Mouse (Mus musculus): ENCODE results near the gene Dynlrb1.

The Dynlrb1 gene

DNA sequence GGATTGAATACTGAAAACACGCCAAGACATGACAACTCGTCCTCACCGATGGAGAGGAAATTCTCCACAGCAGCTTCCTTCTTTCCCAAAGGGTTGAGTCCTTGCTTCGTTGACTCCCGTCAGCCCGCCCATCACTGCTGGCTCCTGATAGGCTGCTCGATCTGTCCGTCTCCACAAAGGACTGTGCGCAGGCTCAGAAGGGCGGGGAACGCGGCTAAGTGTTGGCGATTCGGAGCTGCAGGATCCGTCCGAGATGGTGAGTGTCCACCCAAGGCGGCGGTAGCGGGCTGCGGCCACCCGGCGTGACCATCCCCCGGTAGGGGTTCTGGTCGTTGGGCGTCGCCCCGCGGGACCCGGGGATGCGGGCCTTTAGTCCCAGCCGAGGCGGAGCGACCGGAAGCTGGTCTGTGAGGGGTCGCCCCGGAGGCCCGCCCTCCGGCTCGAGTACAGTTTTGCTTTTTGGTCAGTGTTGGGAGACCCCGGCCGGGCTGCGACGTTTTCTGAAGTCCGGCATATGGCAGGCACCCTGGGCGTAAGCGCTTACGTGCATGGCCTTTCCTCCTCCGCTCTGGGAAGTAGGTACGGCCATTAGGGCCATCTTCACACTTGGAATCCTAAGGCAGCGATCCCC is at the start of gene Dynlrb1:
Gene Dynlrb1, plus strand, starts transcription at position 172 of the 631 bp plus-strand sequence.
- peak; percentile 99 for DNase-seq (ENCODE audit: low spot score)

- no peak for DNase-seq (ENCODE audit: low spot score)
Observed at GRCm38 (mm10) chr2:155207419-155207818, 28.9 kb upstream of the Dynlrb1 start.

DNA sequence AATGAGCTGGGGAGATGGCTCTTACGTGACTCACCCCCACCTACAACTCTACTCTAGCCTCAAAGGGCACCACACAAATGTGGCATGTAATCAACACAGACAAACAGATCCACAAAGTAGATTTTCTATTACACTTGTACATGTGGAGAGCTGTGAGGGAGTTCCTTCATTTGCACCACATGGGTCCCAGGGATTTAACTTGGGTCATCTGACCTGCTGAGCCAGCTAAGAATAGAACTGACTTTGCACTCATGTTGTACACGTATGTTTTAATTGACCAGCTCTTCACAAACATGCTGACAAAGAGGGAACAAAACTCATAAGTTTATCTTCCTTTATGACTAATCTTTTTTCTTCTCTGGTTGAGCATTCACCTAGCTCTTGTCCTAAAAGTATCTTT is 13.2 kb upstream of the Dynlrb1 start:
- DNase-seq (ENCODE audit: low spot score) = no peak

DNA sequence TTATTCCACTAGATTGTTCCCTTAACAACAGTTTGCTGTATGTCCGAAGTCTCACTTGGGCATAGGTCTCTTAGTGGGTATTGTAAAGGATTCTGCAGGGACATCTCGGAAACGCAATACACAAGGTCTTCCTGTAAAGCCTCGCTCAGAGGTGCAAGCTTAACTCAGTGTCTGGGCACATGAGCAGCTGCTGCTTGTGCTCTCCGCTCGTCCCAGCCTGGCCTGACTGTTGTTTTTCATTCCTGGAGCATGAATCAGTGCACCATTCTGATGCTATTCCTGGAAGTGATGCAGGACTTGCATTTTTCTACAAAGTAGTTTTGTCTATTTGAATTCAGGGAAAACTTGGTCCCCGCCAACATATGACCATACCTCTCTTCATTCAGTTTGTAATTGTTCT is 11.6 kb upstream of the Dynlrb1 start:
- no peak for DNase-seq (ENCODE audit: low spot score)

GRCm38 (mm10) chr2:155235746-155236361 is 479 bp upstream of the Dynlrb1 start:
- DNase-seq (ENCODE audit: low spot score) = no peak

GRCm38 (mm10) chr2:155237276-155237675 is 943 bp downstream of the Dynlrb1 start:
- DNase-seq (ENCODE audit: low spot score) = no peak

DNA sequence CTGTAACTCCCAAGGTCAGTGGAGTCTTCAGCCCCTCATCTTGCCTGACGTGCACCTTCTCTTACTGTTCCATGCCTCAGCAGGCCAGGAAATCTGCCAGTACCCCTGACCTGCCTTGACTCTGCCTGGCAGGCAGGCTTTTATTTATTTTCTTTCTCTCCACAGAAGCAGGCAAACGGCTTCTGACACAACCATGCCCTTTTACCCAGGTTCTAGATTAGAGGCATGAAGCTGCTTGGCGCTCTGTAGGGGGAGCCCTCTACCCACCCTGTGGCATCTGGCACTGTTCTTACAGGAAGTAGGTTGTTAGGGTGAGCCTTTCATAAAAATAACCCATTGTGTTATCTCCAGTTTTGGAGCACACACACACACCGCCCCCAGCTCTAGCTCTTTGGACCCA is 4.6 kb downstream of the Dynlrb1 start:
- no peak for DNase-seq (ENCODE audit: low spot score)

DNA sequence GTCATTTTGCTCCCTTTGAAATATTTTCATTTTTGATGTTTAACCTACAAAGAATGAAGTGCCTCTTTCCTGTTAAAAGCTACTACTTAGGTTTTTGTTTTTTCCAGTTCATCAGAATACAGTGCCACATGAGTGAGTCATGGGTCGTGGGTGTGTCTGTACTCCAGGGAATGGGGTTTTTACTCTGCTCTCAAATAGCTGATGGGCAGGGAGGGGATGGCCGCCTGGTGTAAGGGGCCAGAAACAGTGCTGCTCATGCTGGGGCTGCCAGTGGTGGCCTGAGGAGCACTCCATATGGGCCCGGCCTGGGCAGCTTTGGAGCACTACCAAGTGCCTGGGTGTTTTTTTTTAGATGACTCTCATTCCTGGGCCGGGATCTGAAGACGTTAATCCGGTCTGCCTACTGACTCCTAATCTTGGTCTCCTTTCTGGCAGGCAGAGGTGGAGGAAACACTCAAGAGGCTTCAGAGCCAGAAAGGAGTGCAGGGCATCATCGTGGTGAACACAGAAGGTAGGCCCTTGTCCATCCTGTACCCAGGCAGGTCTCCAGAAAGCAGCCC is 6.0 kb downstream of the Dynlrb1 start:
- DNase-seq (ENCODE audit: low spot score) = no peak

DNA sequence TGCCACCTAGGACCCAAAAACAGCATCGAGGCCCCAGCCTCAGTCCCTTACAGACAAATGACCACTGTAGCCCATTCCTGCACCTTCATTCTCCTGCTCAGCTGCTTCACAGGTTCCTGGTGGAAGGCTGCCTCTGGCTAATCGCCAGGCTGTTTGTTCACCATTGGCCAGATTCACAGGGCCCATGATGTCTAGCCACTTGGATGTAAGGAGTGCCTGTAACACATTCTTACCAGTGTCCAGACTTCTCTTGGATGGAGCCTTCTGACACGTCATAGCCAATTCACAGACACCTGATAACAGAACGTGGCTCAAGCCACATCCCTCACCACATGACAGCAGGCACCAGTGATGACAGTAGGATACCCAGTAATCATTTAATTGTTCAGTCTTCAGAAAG is 9.9 kb downstream of the Dynlrb1 start:
- DNase-seq (ENCODE audit: low spot score) = no peak

- no peak for DNase-seq (ENCODE audit: low spot score)
Observed at GRCm38 (mm10) chr2:155248206-155248605, 11.9 kb downstream of the Dynlrb1 start.

DNA sequence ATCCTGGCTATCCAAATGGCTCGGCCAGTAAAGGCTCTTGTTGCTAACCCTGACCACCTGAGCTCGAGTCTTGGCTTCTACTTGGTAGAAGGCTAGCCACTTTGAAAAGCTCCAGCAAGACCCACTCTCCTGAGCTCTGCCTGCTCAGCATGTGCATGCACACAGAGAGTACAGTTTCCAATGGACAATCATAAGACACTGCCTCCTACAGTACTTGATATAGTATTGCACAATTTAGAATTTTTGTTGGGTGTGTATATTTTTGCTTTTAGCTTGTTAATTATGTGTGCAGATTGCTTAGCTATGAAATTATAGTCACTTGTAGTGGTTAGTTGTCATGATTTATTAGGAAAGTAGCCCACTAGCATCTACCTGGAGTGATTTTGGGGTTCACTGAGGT is 12.4 kb downstream of the Dynlrb1 start:
- DNase-seq (ENCODE audit: low spot score) = no peak

GRCm38 (mm10) chr2:155249588-155249987 is 13.3 kb downstream of the Dynlrb1 start:
- DNase-seq (ENCODE audit: low spot score) = no peak

DNA sequence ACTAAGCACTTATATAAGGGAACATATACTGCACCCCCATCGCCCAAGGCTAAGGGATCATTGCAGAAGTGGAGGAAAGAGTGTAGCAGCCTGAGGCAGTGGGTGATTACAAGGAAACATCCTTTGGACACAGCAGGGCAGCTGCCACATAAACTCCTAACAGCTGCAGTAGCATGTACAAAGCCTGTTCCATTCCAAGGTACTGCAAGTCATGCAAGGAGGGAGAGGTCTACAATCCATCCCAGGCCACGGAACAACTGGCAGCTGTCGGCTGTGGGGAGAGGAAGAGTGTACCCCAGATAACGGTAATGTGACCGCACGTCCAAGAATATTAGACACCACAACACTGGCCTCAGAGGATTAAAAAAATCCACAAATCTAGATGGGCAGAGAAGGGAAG is 29.2 kb downstream of the Dynlrb1 start:
- DNase-seq (ENCODE audit: low spot score) = no peak

- DNase-seq (ENCODE audit: low spot score) = peak; percentile 47
Observed at GRCm38 (mm10) chr2:155266896-155267295, 30.6 kb downstream of the Dynlrb1 start.

GRCm38 (mm10) chr2:155271957-155272356 is 35.6 kb downstream of the Dynlrb1 start:
- no peak for DNase-seq (ENCODE audit: low spot score)

GRCm38 (mm10) chr2:155272396-155273170 is 36.2 kb downstream of the Dynlrb1 start:
- no peak for DNase-seq (ENCODE audit: low spot score)

GRCm38 (mm10) chr2:155273603-155274002 is 37.3 kb downstream of the Dynlrb1 start:
- DNase-seq (ENCODE audit: low spot score) = no peak

- peak; percentile 94 for DNase-seq (ENCODE audit: low spot score)
Observed at GRCm38 (mm10) chr2:155276195-155276594, 39.9 kb downstream of the Dynlrb1 start, which contains the start of gene Map1lc3a. Gene Map1lc3a (plus strand): TSS chr2:155276297.

DNA sequence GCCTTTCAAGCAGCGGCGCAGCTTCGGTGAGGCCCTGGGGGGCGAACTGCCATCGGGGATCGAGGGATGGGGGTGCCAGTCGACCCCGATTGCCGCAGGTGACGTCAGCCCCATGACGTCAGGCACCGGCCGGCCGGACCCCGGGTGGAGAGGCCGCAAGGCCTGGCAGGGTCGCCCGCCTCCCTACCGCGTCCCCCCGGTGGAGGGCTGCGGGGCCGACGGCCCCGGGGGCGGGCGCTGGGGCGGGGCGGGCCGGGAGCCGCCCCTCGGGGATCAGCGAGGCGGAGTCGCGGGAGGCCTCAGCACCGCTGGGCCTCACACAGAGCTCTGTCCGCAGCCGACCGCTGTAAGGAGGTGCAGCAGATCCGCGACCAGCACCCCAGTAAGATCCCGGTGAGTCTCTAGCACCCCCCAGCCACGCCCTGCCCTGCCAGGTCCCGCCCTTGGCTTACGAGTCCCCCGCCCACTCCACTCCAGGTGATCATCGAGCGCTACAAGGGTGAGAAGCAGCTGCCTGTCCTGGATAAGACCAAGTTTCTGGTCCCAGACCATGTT is 40.4 kb downstream of the Dynlrb1 start:
- peak; percentile 80 for DNase-seq (ENCODE audit: low spot score)

DNA sequence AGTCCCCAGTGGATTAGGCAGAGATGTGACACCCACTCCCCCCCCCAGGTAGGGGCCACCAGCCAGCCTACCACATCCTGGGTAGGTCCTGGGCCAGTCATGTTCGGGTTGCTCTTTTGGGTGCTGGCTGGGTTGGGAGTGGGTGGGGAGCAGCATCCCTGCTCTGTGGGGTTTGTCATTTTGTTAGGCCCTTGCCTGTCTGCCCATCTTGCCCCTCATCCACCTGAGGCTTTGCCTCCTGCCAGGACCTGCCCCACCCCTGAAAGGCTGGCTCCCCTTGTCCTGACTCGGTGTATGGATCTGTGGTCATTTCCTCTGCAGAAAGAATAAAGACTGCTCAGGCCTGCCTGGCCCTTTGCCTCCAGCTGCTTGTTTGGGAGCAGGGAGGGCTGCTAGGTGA is 41.4 kb downstream of the Dynlrb1 start:
- DNase-seq (ENCODE audit: low spot score) = no peak

DNA sequence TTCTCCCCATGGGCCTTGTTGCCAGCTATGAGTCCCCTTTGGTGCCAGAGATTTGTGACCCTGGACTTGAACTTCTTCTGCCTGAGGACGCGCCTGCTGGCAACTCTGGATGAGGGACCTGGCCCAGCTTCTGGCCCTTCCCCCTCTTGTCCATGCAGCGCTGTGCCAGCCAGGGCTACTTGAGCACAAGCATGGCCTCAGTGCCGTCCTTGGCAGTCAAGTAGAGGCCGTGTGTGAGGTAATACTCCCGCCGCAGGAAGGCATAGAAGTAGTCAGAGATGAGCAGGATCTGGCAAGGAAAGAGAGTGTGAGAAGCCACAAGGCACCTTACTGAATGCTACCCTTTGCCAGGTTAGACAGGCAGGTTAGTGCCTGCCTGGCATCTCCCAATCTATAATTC is 42.0 kb downstream of the Dynlrb1 start:
- DNase-seq (ENCODE audit: low spot score) = no peak

DNA sequence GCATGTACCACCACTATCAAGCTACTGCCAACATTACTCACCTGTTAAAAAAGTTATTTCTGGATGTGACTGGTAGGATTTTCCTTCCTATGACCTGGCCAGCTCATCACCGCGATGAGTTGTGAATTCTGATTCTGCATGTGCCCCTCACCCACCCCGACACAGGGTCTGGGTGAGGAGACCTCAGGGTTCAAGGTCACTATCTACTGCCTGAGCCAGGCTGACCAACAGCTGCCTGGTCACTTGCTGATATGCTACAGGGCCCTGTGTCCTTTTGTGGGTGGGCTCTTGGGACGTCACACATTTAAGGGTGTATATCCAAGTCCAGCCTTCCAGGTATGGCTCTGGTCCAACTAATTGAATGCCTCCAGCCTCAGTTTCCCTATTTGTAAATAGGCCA is 42.8 kb downstream of the Dynlrb1 start:
- DNase-seq (ENCODE audit: low spot score) = no peak

GRCm38 (mm10) chr2:155280116-155280515 is 43.8 kb downstream of the Dynlrb1 start:
- DNase-seq (ENCODE audit: low spot score) = no peak

All from yolk sac, embryonic 10.5 days (tissue).